ENCODE assay signal across 18 mouse cellular contexts in the genomic region with DNA sequence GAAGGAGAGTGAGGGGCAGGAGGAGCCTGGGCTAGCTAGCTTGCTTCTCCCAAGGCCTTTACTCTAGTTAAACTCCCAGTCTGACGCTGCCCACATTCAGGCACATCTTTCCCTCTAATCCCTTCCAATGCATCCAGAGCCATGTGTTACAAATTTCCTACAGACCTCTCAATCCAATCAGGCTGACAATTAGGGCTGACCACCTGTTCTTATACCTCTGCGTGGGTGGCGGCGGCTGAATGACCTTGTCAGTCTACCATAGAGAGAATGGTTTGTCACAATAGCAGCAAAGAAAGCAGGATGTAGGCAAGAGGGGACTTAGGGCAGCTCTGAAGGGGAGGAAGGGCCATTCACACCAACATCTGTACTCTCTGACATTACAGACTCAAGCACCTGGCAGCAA. TPM values are rescaled to one million over a fixed set of nuclear protein-coding genes. Genes with fewer than 3 reads are reported as not detected.
A peak's percentile ranks its signal among the peaks of the same experiment; 100 is the strongest.
DNase-seq lines count a peak whose midpoint lies in the region; ATAC-seq and TF ChIP-seq lines count a peak whose summit lies in the region.
"Had no signal": no experiment of that assay in that cellular context is flagged by ENCODE, and none has a peak within 500 bp of the region (broad histone marks: within the 10 kb centered on the region; RNA-seq: fewer than 3 reads in every experiment).

No protein-coding gene starts in this region.

- ATAC-seq in cerebellum, adult (ENCODE audit: insufficient number of reproducible peaks, low FRiP score, low TSS enrichment) = 0 out of 2 replicates have a peak, but pooled peaks have one; percentile 18
- ATAC-seq in kidney, embryonic 15.5 days (replicated peaks; ENCODE audit: low FRiP score) = peak; percentile 33; the same call in 1 of the 2 replicates
- no peak for ATAC-seq in neural tube, embryonic 15.5 days (ENCODE audit: low FRiP score)
- ATAC-seq in liver, postnatal 0 days = no peak
- ATAC-seq: forebrain, embryonic 13.5 days; intestine, embryonic 16.5 days had no signal

- no peaks in the 10 kb centered on the region for H3K27me3 ChIP-seq in kidney, embryonic 15.5 days
- H3K27me3 ChIP-seq in limb, embryonic 10.5 days (ENCODE audit: low read depth, poor library complexity, severe bottlenecking) = no peaks in the 10 kb centered on the region
- no peaks in the 10 kb centered on the region for H3K27me3 ChIP-seq in neural tube, embryonic 15.5 days (replicated peaks)
- no peaks in the 10 kb centered on the region for H3K27me3 ChIP-seq in liver, postnatal 0 days (ENCODE audit: insufficient read depth, low read length)
- H3K27me3 ChIP-seq: CH12.LX; forebrain, embryonic 13.5 days; hindbrain, embryonic 12.5 days; midbrain, embryonic 12.5 days; stomach, embryonic 15.5 days had no signal

- DNase-seq in cerebellum, postnatal 10 days = no peak
- no peak for DNase-seq in kidney, adult 11 months
- peak; percentile 41 for DNase-seq in brain, embryonic 14.5 days (ENCODE audit: low read depth)
- DNase-seq in limb, embryonic 10.5 days (ENCODE audit: low spot score) = peak; percentile 51
- DNase-seq in liver, postnatal 0 days = no peak
- DNase-seq: adrenal gland, adult 2 months; thymus, postnatal 25 days had no signal

- no peaks in the 10 kb centered on the region for H3K4me1 ChIP-seq in kidney, embryonic 15.5 days
- H3K4me1 ChIP-seq in limb, embryonic 10.5 days = peaks cover 36% of the 10 kb centered on the region
- H3K4me1 ChIP-seq in neural tube, embryonic 15.5 days = peaks cover 3% of the 10 kb centered on the region; the same call in 1 of the 2 replicates
- H3K4me1 ChIP-seq in liver, postnatal 0 days (ENCODE audit: insufficient read depth) = no peaks in the 10 kb centered on the region
- H3K4me1 ChIP-seq: hindbrain, embryonic 12.5 days; midbrain, embryonic 12.5 days had no signal

- no peak for TF ChIP-seq CTCF in brain, embryonic 14.5 days (IDR thresholded peaks at IDR 0.05; ENCODE audit: borderline replicate concordance, extremely low read depth, insufficient read depth, insufficient read length)
- no peak for TF ChIP-seq CTCF in liver, postnatal 0 days (IDR thresholded peaks at IDR 0.05; ENCODE audit: low read depth)

- 60% methylated on average over 4 of the region's 4 CpGs for WGBS in kidney, embryonic 15.5 days
- 52% methylated on average over 4 of the region's 4 CpGs for WGBS in limb, embryonic 10.5 days
- WGBS in neural tube, embryonic 15.5 days = 81% methylated on average over 4 of the region's 4 CpGs
- 84% methylated on average over 4 of the region's 4 CpGs for WGBS in liver, postnatal 0 days (ENCODE audit: insufficient replicate concordance)

- no peak overlapping the region for H3K4me3 ChIP-seq in kidney, embryonic 15.5 days (replicated peaks)
- no peak overlapping the region for H3K4me3 ChIP-seq in limb, embryonic 10.5 days
- H3K4me3 ChIP-seq in neural tube, embryonic 15.5 days (replicated peaks) = no peak overlapping the region
- no peak overlapping the region for H3K4me3 ChIP-seq in liver, postnatal 0 days (ENCODE audit: low read depth, low read length)
- H3K4me3 ChIP-seq: forebrain, embryonic 13.5 days; hindbrain, embryonic 12.5 days; midbrain, embryonic 12.5 days; stomach, embryonic 15.5 days had no signal

- peaks cover 43% of the 10 kb centered on the region for H3K36me3 ChIP-seq in kidney, embryonic 15.5 days
- peaks cover 30% of the 10 kb centered on the region for H3K36me3 ChIP-seq in limb, embryonic 10.5 days
- H3K36me3 ChIP-seq in neural tube, embryonic 15.5 days = peaks cover 41% of the 10 kb centered on the region
- H3K36me3 ChIP-seq in liver, postnatal 0 days (replicated peaks; ENCODE audit: insufficient read depth, low read length) = peaks cover 18% of the 10 kb centered on the region

- TF ChIP-seq POLR2A in brain, embryonic 14.5 days (IDR thresholded peaks at IDR 0.05; ENCODE audit: borderline replicate concordance, extremely low read depth, insufficient read depth, insufficient read length, poor library complexity, severe bottlenecking) = no peak

- no peaks in the 10 kb centered on the region for H3K9me3 ChIP-seq in kidney, embryonic 15.5 days (replicated peaks)
- no peaks in the 10 kb centered on the region for H3K9me3 ChIP-seq in limb, embryonic 10.5 days (replicated peaks)
- no peaks in the 10 kb centered on the region for H3K9me3 ChIP-seq in neural tube, embryonic 15.5 days (replicated peaks)
- no peaks in the 10 kb centered on the region for H3K9me3 ChIP-seq in liver, postnatal 0 days (ENCODE audit: low read length)
- H3K9me3 ChIP-seq: forebrain, embryonic 13.5 days; hindbrain, embryonic 12.5 days; midbrain, embryonic 12.5 days; stomach, embryonic 15.5 days had no signal

- no peak overlapping the region for H3K9ac ChIP-seq in kidney, embryonic 15.5 days
- H3K9ac ChIP-seq in neural tube, embryonic 15.5 days (replicated peaks) = no peak overlapping the region
- no peak overlapping the region for H3K9ac ChIP-seq in liver, postnatal 0 days (replicated peaks)
- H3K9ac ChIP-seq: forebrain, embryonic 13.5 days; hindbrain, embryonic 12.5 days; midbrain, embryonic 12.5 days; stomach, embryonic 15.5 days had no signal

- peak overlapping the region; percentile 33; the same call in 1 of the 2 replicates for H3K27ac ChIP-seq in kidney, embryonic 15.5 days
- peak overlapping the region; percentile 30; the same call in 1 of the 2 replicates for H3K27ac ChIP-seq in limb, embryonic 10.5 days
- no peak overlapping the region for H3K27ac ChIP-seq in neural tube, embryonic 15.5 days (replicated peaks)
- H3K27ac ChIP-seq in liver, postnatal 0 days (ENCODE audit: low read depth) = no peak overlapping the region
- H3K27ac ChIP-seq: forebrain, embryonic 13.5 days; hindbrain, embryonic 12.5 days; midbrain, embryonic 12.5 days; stomach, embryonic 15.5 days had no signal

- TF ChIP-seq EP300 in liver, postnatal 0 days (IDR thresholded peaks at IDR 0.05; ENCODE audit: low read depth) = no peak

- H3K4me2 ChIP-seq in kidney, embryonic 15.5 days = no peak overlapping the region
- no peak overlapping the region for H3K4me2 ChIP-seq in neural tube, embryonic 15.5 days
- no peak overlapping the region for H3K4me2 ChIP-seq in liver, postnatal 0 days (ENCODE audit: low read depth, low read length)
- H3K4me2 ChIP-seq: forebrain, embryonic 13.5 days; heart, embryonic 11.5 days; hindbrain, embryonic 12.5 days; liver, embryonic 11.5 days; midbrain, embryonic 12.5 days; stomach, embryonic 15.5 days had no signal

RNA-seq across cellular contexts. Expression of gene Rasa2, which starts 59.0 kb away (rescaled TPM):
- 17.3 and 18.6 TPM in 2 replicates for polyA plus RNA-seq in kidney, embryonic 15.5 days (2015; fragmentation: Nextera tagmentation; extraction: Ambion mirVana)
- 7.5 and 10.7 TPM in 2 replicates for polyA plus RNA-seq in brain, embryonic 14.5 days (2012; rRNA removed)
- polyA plus RNA-seq in limb, embryonic 10.5 days (2016; fragmentation: Nextera tagmentation; extraction: Ambion mirVana) = 14.1 and 18.5 TPM in 2 replicates
- 18.7 and 19.5 TPM in 2 replicates for polyA plus RNA-seq in neural tube, embryonic 15.5 days (2015; fragmentation: Nextera tagmentation; extraction: Ambion mirVana)
- polyA plus RNA-seq in liver, postnatal 0 days (2015; fragmentation: Nextera tagmentation; extraction: Ambion mirVana) = 2.5 and 2.7 TPM in 2 replicates

Comparison
In these comparisons a context has a peak if more than half of its experiments do, and no peak if none do; other contexts are left out.
1. ATAC-seq: peak in cerebellum, adult (single experiment) and kidney, embryonic 15.5 days (single experiment); none in neural tube, embryonic 15.5 days (single experiment) and liver, postnatal 0 days (single experiment).
2. DNase-seq: peak in brain, embryonic 14.5 days (single experiment) and limb, embryonic 10.5 days (single experiment); none in cerebellum, postnatal 10 days (0 of 2), kidney, adult 11 months (single experiment) and liver, postnatal 0 days (single experiment).
3. H3K27ac ChIP-seq: peak in kidney, embryonic 15.5 days (single experiment) and limb, embryonic 10.5 days (single experiment); none in neural tube, embryonic 15.5 days (single experiment) and liver, postnatal 0 days (single experiment).